Mouse (Mus musculus) lung, adult 2 months (tissue): ENCODE data around the gene Sirt6. TPM values are rescaled to one million over a fixed set of nuclear protein-coding genes. Genes with fewer than 3 reads are reported as not detected.

Experiments used
- DNase-seq: peaks from one replicate; pipeline ENCODE4 v3.0.0; 2022
- H3K4me1 ChIP-seq: fragments of 200-500 bp; 2 replicates; pipeline ENCODE4 v1.6.1; 2011; ENCODE audit warnings: low read length; ENCODE audit not compliant: control insufficient read depth, insufficient read depth
- H3K4me3 ChIP-seq: fragments of 200-500 bp; replicated peaks from 2 replicates; pipeline ENCODE3; 2011; ENCODE audit warnings: low read depth, mild to moderate bottlenecking, control low read depth, low read length; ENCODE audit errors: extremely low read depth
- CTCF ChIP-seq: fragments of 200-500 bp; IDR thresholded peaks from 2 replicates; pipeline ENCODE4 v1.5.1; 2011; ENCODE audit warnings: mild to moderate bottlenecking, low read length, control low read depth; ENCODE audit not compliant: insufficient read depth
- POLR2A ChIP-seq: fragments of 200-500 bp; IDR thresholded peaks from 2 replicates; pipeline ENCODE4 v1.6.1; 2011; ENCODE audit warnings: low read depth, mild to moderate bottlenecking, control low read depth, low read length, borderline replicate concordance; ENCODE audit errors: extremely low read depth
- WGBS: fragments of 180-500 bp; shearing (Covaris S2); methylation state at CpG from one replicate; pipeline ENCODE4 v1.1.7; 2018; 5-methylcytosine and 5-hydroxymethylcytosine counted together
- polyA plus RNA-seq: library from polyadenylated mRNA; depleted of rRNA; stranded (reverse); fragments of >200 nt; gene quantifications from 2 replicates; pipeline ENCODE4 v1.2.3, GENCODE M21; 2012

Sirt6 gene
- polyA plus RNA-seq, 1 experiment = 36.2 TPM

GRCm38 (mm10) chr10:81604968-81605665 is 22.5 kb downstream of the Sirt6 start:
- WGBS = 15% methylated on average over 29 of the region's 29 CpGs
- Histone ChIP-seq H3K4me1 (peaks cover 14% of the 10 kb centered on the region), H3K4me3 (peak overlapping the region; percentile 52)
- DNase-seq = peak; percentile 86
- peak; percentile 93 for TF ChIP-seq CTCF
- TF ChIP-seq POLR2A = no peak

GRCm38 (mm10) chr10:81604019-81604967 is 23.3 kb downstream of the Sirt6 start:
- Histone ChIP-seq H3K4me1 (peaks cover 14% of the 10 kb centered on the region), H3K4me3 (peak overlapping the region; percentile 52)
- TF ChIP-seq CTCF (no peak), POLR2A (no peak)
- DNase-seq = no peak
- WGBS = 69% methylated on average over 12 of the region's 12 CpGs

- Histone ChIP-seq H3K4me1 (peaks cover 14% of the 10 kb centered on the region), H3K4me3 (no peak overlapping the region)
- 24% methylated on average over 4 of the region's 4 CpGs for WGBS
- DNase-seq = peak; percentile 35
- TF ChIP-seq CTCF (0 out of 2 replicates have a peak, but pooled peaks have one; percentile 9), POLR2A (no peak)
Measured at GRCm38 (mm10) chr10:81602741-81603151, 24.9 kb downstream of the Sirt6 start.

DNA sequence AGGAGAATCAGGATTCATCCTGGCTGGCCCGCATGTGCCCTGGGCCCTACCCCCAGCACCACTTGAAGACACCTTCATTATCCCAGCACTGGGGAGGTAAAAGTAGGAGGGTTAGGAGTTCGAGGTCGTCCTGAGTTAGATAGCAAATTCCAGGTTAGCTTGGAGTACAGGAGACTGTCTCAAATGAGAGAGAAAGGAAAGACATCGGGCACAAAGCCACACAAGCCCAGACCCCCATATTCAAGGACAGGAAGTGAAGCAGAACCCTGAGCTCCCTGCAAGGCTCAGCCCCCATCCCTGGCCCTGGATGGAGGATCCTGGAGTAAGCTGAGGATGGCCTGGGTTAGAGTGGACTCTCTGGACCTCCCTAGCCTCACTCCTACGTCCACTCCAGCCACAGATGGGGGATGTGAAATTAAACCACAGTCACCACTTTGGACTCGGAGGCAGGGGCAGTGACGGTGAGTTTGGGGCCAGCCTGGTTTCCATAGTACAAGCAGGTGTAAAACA is 26.1 kb downstream of the Sirt6 start:
- WGBS = 40% methylated on average over 7 of the region's 7 CpGs
- TF ChIP-seq POLR2A (no peak), CTCF (no peak)
- peak overlapping the region; percentile 22 for H3K4me3 ChIP-seq
- DNase-seq = no peak
- peaks cover 14% of the 10 kb centered on the region for H3K4me1 ChIP-seq

DNA sequence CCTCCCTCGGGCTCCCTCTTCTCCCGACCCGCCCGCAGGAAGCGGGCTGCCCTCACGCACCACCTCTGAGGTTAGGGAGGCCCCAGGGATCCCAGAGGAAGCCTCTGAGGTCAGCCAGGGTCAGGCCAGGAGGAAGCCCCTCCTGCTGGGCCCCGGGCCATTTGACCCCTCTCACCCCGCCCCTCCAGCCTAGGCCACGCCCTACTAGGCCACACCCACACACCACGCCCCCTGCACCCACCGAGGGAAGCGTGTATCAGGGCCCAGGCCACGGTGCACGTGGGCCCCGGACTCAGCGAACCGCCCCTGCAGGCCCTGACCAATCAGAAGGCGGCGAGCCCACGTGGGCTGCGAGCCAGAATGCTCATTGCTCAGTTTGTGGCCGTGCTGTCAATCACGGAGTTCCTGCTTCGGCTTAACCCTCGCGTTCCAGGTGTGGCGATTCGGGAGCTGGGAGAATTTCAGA is 26.8 kb downstream of the Sirt6 start, which contains the start of gene Tle6:
Gene Tle6, minus strand, starts transcription at position 336 of the 466 bp plus-strand sequence.
- TF ChIP-seq POLR2A (no peak), CTCF (no peak)
- peaks cover 14% of the 10 kb centered on the region for H3K4me1 ChIP-seq
- DNase-seq = peak; percentile 96
- WGBS = under 1% methylated on average over 27 of the region's 28 CpGs
- H3K4me3 ChIP-seq = peak within 1 kb of the TSS; percentile 22

GRCm38 (mm10) chr10:81600096-81600495 is 27.5 kb downstream of the Sirt6 start:
- 60% methylated on average over 10 of the region's 10 CpGs for WGBS
- DNase-seq = no peak
- H3K4me1 ChIP-seq = peaks cover 12% of the 10 kb centered on the region
- no peak overlapping the region for H3K4me3 ChIP-seq
- TF ChIP-seq POLR2A (no peak), CTCF (no peak)

DNA sequence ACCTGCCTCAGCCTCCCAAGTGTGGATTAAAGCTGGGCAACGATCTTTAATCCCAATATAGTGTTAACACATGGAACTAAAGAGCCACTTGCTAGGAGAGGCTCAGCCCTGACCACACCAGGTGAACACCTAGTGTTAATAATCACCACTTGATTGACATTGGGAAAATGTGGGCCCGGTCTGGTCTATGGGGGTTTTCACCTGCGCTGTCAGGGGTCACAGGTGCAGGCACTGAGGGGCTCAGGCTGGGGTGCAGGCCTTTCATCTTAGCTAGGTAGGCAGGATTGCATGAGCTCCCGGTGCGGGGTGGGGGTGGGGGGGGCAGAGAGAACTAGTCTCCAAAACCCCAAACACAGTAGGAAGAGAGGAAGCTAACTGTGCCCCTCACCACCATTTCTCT is 28.0 kb downstream of the Sirt6 start:
- WGBS = 77% methylated on average over 5 of the region's 5 CpGs
- H3K4me1 ChIP-seq = peaks cover 9% of the 10 kb centered on the region
- no peak for DNase-seq
- no peak overlapping the region for H3K4me3 ChIP-seq
- TF ChIP-seq POLR2A (no peak), CTCF (no peak)

DNA sequence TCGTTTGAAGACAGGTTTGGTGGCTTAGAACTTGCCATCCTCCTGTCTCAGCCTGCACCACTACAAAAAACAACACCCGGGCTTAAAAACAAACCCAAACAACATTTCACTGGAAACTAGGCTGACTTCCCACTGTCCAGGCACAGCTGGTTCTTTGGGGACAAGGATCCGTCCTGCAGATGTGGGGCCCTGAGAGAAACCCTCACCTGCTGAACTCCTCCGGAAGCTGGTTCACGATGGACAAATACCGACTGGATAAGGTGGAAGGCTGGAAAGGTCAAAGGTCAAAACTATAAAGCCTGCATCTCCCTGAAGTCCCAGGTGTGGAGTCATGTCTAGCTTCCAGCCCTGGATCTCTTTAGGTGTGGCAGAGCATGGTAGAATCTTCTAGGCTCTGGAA is 28.7 kb downstream of the Sirt6 start:
- WGBS = 55% methylated on average over 6 of the region's 6 CpGs
- peaks cover 8% of the 10 kb centered on the region for H3K4me1 ChIP-seq
- no peak for TF ChIP-seq CTCF
- TF ChIP-seq POLR2A = no peak
- DNase-seq = no peak
- no peak overlapping the region for H3K4me3 ChIP-seq

DNA sequence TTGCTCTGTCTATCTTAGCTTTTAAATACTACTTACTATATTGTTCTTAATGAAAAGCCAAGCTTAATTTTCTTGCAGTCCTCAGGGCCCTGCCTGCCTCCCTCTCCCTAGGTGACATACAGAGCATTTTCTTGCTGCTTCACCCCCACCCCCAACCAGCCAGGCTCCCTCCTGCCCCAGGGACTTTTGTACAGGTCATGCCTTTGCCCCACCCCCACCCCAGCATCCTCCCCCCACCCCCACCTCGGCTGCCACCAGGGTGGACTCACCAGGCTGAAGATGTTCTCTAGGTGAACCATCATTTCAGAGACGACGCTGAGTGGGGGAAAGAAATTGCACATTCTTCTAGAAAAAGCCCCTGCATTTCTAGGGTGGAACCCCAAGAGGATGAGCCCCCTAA is 29.3 kb downstream of the Sirt6 start:
- Histone ChIP-seq H3K4me1 (peaks cover 8% of the 10 kb centered on the region), H3K4me3 (no peak overlapping the region)
- 55% methylated on average over 3 of the region's 3 CpGs for WGBS
- TF ChIP-seq CTCF = no peak
- TF ChIP-seq POLR2A = no peak
- no peak for DNase-seq
